Mouse (Mus musculus): ENCODE measurements around the gene Kif21a.

Gene Kif21a

GRCm38 (mm10) chr15:90938469-90938868 is 111.3 kb downstream of the Kif21a start:
- DNase-seq: no peak

GRCm38 (mm10) chr15:90935579-90935978 is 114.2 kb downstream of the Kif21a start:
- no peak for DNase-seq

GRCm38 (mm10) chr15:90931451-90931850 is 118.3 kb downstream of the Kif21a start:
- no peak for DNase-seq

- no peak for DNase-seq
Measured at GRCm38 (mm10) chr15:90929043-90929442, 120.7 kb downstream of the Kif21a start.

- DNase-seq: no peak
Measured at GRCm38 (mm10) chr15:90896480-90896879, 153.3 kb downstream of the Kif21a start.

- DNase-seq: no peak
Measured at GRCm38 (mm10) chr15:90887466-90887865, 162.3 kb downstream of the Kif21a start.

Measured in thymus, postnatal 36 days (tissue).